Mouse (Mus musculus) embryo, embryonic 9.5 days (tissue): ENCODE data around the gene Gabbr1.

Experiments
- DNase-seq: peaks from one replicate; pipeline ENCODE4 v3.0.0-alpha.2; 2017; ENCODE audit errors: extremely low spot score

Gabbr1 gene

DNA sequence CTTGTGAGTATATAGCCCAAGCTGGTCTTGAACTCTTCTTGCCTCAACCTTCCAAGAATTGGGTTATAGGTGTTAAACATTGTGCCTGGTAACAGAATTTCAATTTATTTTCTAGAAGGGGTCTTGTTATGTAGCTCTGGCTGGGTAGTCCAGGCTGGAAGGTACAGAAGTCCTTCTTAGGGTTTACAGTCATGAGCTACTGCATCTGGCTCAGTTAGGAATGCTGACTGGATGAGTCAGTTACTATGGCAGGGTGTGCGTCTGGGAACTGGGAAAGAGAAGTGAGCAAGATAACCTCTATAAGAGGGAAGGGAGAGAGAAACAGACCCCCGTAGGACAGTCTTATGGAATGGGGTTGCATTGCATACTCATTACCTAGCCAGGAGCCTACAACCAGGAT, 30.0 kb downstream of the Gabbr1 start:
- no peak for DNase-seq

GRCm38 (mm10) chr17:37078193-37078592, 32.4 kb downstream of the Gabbr1 start:
- DNase-seq = no peak

- DNase-seq = no peak
Observed at GRCm38 (mm10) chr17:37078990-37079389, 33.2 kb downstream of the Gabbr1 start.

DNA sequence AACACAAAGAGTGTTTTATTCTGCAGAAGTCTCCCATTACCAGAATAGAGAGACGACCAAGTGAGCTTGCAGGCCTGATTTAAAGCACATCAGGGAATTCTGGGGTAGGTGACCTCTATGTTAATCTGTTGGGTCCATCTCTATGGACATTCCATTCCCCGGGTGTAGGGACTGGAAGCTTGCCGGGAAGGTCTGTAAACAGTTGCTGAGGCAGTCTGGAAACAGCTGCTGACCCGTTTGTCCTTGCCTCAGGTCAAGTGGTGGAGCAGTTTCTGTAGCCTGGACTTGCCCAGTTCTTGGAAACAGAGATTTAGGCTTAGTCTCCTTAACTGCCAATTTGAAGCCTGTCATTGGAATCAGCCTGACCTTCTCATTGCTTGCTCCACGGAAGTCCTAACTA, 34.4 kb downstream of the Gabbr1 start:
- peak; percentile 11 for DNase-seq

- DNase-seq = no peak
Observed at GRCm38 (mm10) chr17:37081659-37082058, 35.9 kb downstream of the Gabbr1 start.

DNA sequence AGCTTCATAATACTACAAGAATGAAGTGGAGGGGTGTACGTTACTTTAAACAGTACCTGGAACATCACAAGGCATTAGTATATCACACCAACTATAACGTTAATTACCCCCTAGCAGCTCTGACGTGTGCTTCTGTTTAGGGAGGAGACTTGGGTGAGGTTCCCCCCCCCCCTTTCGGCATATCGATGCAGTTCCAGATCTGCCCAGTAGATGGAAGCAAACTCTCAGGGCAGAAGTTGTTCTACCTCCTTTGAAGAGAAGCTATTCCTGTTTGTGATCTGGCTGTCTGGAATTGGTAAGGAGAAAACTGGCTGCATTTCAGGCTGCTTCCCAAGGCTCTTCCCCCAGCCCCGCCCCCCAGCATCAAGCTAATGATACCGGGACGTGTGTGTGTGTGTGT, 37.6 kb downstream of the Gabbr1 start:
- DNase-seq = peak; percentile 82

DNA sequence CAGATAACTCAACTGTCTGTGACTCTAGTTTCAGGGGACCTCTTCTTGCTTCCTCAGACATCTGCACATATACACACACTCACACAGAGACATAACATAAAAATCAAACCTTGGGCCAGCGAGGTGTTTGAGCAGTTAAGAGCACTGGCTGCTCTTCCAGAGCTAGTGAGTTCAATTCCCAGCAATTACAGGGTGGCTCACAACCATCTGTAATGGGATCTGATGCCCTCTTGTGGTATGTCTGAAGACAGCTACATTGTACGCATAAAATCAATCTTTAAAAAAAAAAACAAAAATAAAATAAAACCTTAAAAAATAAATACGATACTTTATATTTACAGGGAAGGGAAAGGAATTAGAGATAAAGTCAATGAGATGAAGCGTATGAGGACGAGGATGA, 38.9 kb downstream of the Gabbr1 start:
- DNase-seq = no peak

- no peak for DNase-seq
Observed at GRCm38 (mm10) chr17:37085545-37085944, 39.8 kb downstream of the Gabbr1 start.

GRCm38 (mm10) chr17:37088399-37088798, 42.6 kb downstream of the Gabbr1 start, which contains the start of gene Olfr90:
Gene Olfr90, minus strand, starts transcription at chr17:37088499.
- no peak for DNase-seq

- no peak for DNase-seq
Observed at GRCm38 (mm10) chr17:37092198-37092597, 46.4 kb downstream of the Gabbr1 start.

DNA sequence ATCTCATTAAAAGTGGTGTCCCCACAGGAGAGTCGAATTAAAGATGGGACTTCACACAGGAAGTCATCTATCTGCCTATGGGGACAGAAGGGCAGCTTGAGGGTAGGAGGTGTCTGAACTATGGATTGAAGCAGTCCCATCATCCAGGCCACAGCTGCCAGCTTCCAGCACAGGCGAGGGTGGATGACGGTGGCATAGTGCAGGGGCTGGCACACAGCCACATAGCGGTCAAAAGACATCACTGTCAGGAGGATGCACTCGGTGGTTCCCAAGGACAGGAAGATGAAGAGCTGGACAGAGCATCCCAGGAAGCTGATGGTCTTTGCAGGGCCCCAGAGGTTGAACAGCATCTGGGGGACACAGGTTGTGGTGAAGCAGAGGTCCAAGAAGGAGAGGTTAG, 47.5 kb downstream of the Gabbr1 start:
- no peak for DNase-seq

DNA sequence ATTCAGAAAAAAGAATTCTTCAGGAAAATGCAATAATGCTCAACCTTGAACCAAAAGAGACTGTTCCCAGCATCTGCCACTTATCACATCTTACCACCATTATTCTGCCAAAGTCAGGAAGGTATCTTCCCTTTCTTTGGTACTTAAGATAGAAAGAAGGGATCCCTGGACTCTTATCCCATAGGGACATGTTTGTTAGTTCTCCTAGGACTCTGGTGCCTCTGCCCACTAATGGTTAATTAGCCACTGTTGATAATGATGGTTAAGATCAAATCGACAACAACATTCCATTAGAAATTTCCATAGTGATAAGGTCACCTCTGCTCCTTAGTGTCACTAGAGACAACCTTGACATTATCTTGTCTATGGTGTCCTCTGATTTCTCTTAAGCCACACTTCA, 52.4 kb downstream of the Gabbr1 start, which contains the start of gene Olfr91:
Olfr91 (minus strand) TSS at position 101 of the 400 bp plus-strand sequence.
- DNase-seq = no peak

GRCm38 (mm10) chr17:37119988-37120387, 74.2 kb downstream of the Gabbr1 start, which contains the start of gene Olfr92:
Gene Olfr92, minus strand, starts transcription at chr17:37120088.
- DNase-seq = no peak
